Mouse (Mus musculus) intestine, embryonic 15.5 days (tissue): Measurements from ENCODE around the gene 3110082I17Rik. TPM values are rescaled to one million over a fixed set of nuclear protein-coding genes. Genes with fewer than 3 reads are reported as not detected.

Experiments used
- ATAC-seq: fragments of 200-750 bp; cut with Nextera tagmentation; 2 replicates; pipeline ENCODE4 v1.8.0; 2017; ENCODE audit warnings: moderate TSS enrichment, moderate library complexity
- H3K27ac ChIP-seq: fragments of 300-500 bp; sonication (generic); 2 replicates; pipeline ENCODE4 v1.5.1; 2015; ENCODE audit warnings: mild to moderate bottlenecking, inconsistent platforms
- H3K27me3 ChIP-seq: fragments of 300-500 bp; sonication (generic); replicated peaks from 2 replicates; pipeline ENCODE4 v1.6.1; 2015; ENCODE audit warnings: inconsistent platforms
- H3K36me3 ChIP-seq: fragments of 300-500 bp; sonication (generic); 2 replicates; pipeline ENCODE4 v1.6.1; 2015; ENCODE audit warnings: inconsistent platforms
- H3K4me1 ChIP-seq: fragments of 300-500 bp; sonication (generic); replicated peaks from 2 replicates; pipeline ENCODE4 v1.6.1; 2015; ENCODE audit warnings: inconsistent platforms
- H3K4me2 ChIP-seq: fragments of 300-500 bp; sonication (generic); replicated peaks from 2 replicates; pipeline ENCODE4 v1.6.1; 2015; ENCODE audit warnings: mild to moderate bottlenecking, inconsistent platforms
- H3K4me3 ChIP-seq: fragments of 300-500 bp; sonication (generic); replicated peaks from 2 replicates; pipeline ENCODE4 v1.5.1; 2015; ENCODE audit warnings: inconsistent platforms
- H3K9ac ChIP-seq: fragments of 300-500 bp; sonication (generic); 2 replicates; pipeline ENCODE4 v1.6.1; 2015; ENCODE audit warnings: inconsistent platforms
- H3K9me3 ChIP-seq: fragments of 300-500 bp; sonication (generic); 2 replicates; pipeline ENCODE4 v1.6.1; 2016; ENCODE audit warnings: inconsistent platforms
- WGBS: fragments of 180-500 bp; shearing (Covaris S2); methylation state at CpG from one replicate; pipeline ENCODE4 v1.1.7; 2015; 5-methylcytosine and 5-hydroxymethylcytosine counted together
- polyA plus RNA-seq: library from polyadenylated mRNA; unstranded; fragments of >200 nt; fragmentation: Nextera tagmentation; extraction: Ambion mirVana; gene quantifications from 2 replicates; pipeline ENCODE4 v1.2.1, GENCODE M21; 2015

The 3110082I17Rik gene
- polyA plus RNA-seq, 1 experiment from 2014 or later: 31.8 TPM

GRCm38 (mm10) chr5:139449161-139449791, 11.1 kb downstream of the 3110082I17Rik start:
- H3K9me3 ChIP-seq: no peaks in the 10 kb centered on the region
- H3K9ac ChIP-seq: no peak overlapping the region
- WGBS: 48% methylated on average over 5 of the region's 5 CpGs
- H3K36me3 ChIP-seq: 0 out of 2 replicates have a peak, but pooled peaks cover 4% of the 10 kb centered on the region
- H3K27ac ChIP-seq: no peak overlapping the region
- H3K27me3 ChIP-seq: no peaks in the 10 kb centered on the region
- 0 out of 2 replicates have a peak, but pooled peaks have one; percentile 25 for ATAC-seq
- H3K4me1 ChIP-seq: peaks cover 11% of the 10 kb centered on the region
- H3K4me2 ChIP-seq: no peak overlapping the region
- H3K4me3 ChIP-seq: no peak overlapping the region

- no peaks in the 10 kb centered on the region for H3K9me3 ChIP-seq
- H3K27ac ChIP-seq: no peak overlapping the region
- no peak overlapping the region for H3K4me2 ChIP-seq
- ATAC-seq: no peak
- H3K9ac ChIP-seq: no peak overlapping the region
- WGBS: 73% methylated on average over 6 of the region's 6 CpGs
- H3K4me3 ChIP-seq: no peak overlapping the region
- H3K36me3 ChIP-seq: 0 out of 2 replicates have a peak, but pooled peaks cover 4% of the 10 kb centered on the region
- H3K27me3 ChIP-seq: no peaks in the 10 kb centered on the region
- H3K4me1 ChIP-seq: peaks cover 12% of the 10 kb centered on the region
Observed at GRCm38 (mm10) chr5:139448025-139448424, 12.3 kb downstream of the 3110082I17Rik start.

GRCm38 (mm10) chr5:139445258-139445657, 15.1 kb downstream of the 3110082I17Rik start:
- no peaks in the 10 kb centered on the region for H3K9me3 ChIP-seq
- ATAC-seq: no peak
- H3K27me3 ChIP-seq: no peaks in the 10 kb centered on the region
- no peak overlapping the region for H3K4me3 ChIP-seq
- no peak overlapping the region for H3K4me2 ChIP-seq
- no peak overlapping the region for H3K27ac ChIP-seq
- H3K4me1 ChIP-seq: peaks cover 12% of the 10 kb centered on the region
- WGBS: 84% methylated on average over 8 of the region's 8 CpGs
- no peak overlapping the region for H3K9ac ChIP-seq
- no peaks in the 10 kb centered on the region for H3K36me3 ChIP-seq

- Histone ChIP-seq H3K27me3 (no peaks in the 10 kb centered on the region), H3K36me3 (no peaks in the 10 kb centered on the region), H3K27ac (no peak overlapping the region), H3K9ac (no peak overlapping the region), H3K4me3 (no peak overlapping the region), H3K4me2 (no peak overlapping the region), H3K4me1 (0 out of 2 replicates have a peak, but pooled peaks cover 5% of the 10 kb centered on the region), H3K9me3 (no peaks in the 10 kb centered on the region)
- 64% methylated on average over 4 of the region's 4 CpGs for WGBS
- no peak for ATAC-seq
Observed at GRCm38 (mm10) chr5:139442962-139443361, 17.4 kb downstream of the 3110082I17Rik start.

GRCm38 (mm10) chr5:139442428-139442827, 17.9 kb downstream of the 3110082I17Rik start:
- no peaks in the 10 kb centered on the region for H3K36me3 ChIP-seq
- no peaks in the 10 kb centered on the region for H3K27me3 ChIP-seq
- 0 out of 2 replicates have a peak, but pooled peaks cover 5% of the 10 kb centered on the region for H3K4me1 ChIP-seq
- 0 out of 2 replicates have a peak, but pooled peaks have one; percentile 20 for ATAC-seq
- no peak overlapping the region for H3K9ac ChIP-seq
- no peaks in the 10 kb centered on the region for H3K9me3 ChIP-seq
- H3K4me3 ChIP-seq: no peak overlapping the region
- no peak overlapping the region for H3K4me2 ChIP-seq
- 80% methylated on average over 12 of the region's 12 CpGs for WGBS
- H3K27ac ChIP-seq: no peak overlapping the region

GRCm38 (mm10) chr5:139441726-139442018, 18.7 kb downstream of the 3110082I17Rik start:
- Histone ChIP-seq H3K36me3 (no peaks in the 10 kb centered on the region), H3K4me1 (0 out of 2 replicates have a peak, but pooled peaks cover 5% of the 10 kb centered on the region), H3K9ac (no peak overlapping the region), H3K4me3 (no peak overlapping the region), H3K27ac (no peak overlapping the region), H3K27me3 (no peaks in the 10 kb centered on the region), H3K9me3 (no peaks in the 10 kb centered on the region), H3K4me2 (no peak overlapping the region)
- no peak for ATAC-seq
- WGBS: 91% methylated on average over 2 of the region's 2 CpGs

- H3K4me2 ChIP-seq: no peak overlapping the region
- no peaks in the 10 kb centered on the region for H3K27me3 ChIP-seq
- no peak overlapping the region for H3K4me3 ChIP-seq
- 0 out of 2 replicates have a peak, but pooled peaks cover 5% of the 10 kb centered on the region for H3K4me1 ChIP-seq
- H3K9me3 ChIP-seq: no peaks in the 10 kb centered on the region
- no peak overlapping the region for H3K9ac ChIP-seq
- H3K27ac ChIP-seq: no peak overlapping the region
- 94% methylated on average over 11 of the region's 11 CpGs for WGBS
- ATAC-seq: no peak
- no peaks in the 10 kb centered on the region for H3K36me3 ChIP-seq
Observed at GRCm38 (mm10) chr5:139440926-139441725, 19.2 kb downstream of the 3110082I17Rik start.

GRCm38 (mm10) chr5:139440451-139440850, 19.9 kb downstream of the 3110082I17Rik start:
- Histone ChIP-seq H3K4me1 (0 out of 2 replicates have a peak, but pooled peaks cover 5% of the 10 kb centered on the region), H3K9ac (no peak overlapping the region), H3K27ac (no peak overlapping the region), H3K27me3 (no peaks in the 10 kb centered on the region), H3K4me2 (no peak overlapping the region), H3K9me3 (no peaks in the 10 kb centered on the region), H3K36me3 (no peaks in the 10 kb centered on the region), H3K4me3 (no peak overlapping the region)
- WGBS: 85% methylated on average over 5 of the region's 5 CpGs
- no peak for ATAC-seq

- H3K4me3 ChIP-seq: no peak overlapping the region
- H3K9ac ChIP-seq: no peak overlapping the region
- no peak for ATAC-seq
- H3K36me3 ChIP-seq: no peaks in the 10 kb centered on the region
- no peak overlapping the region for H3K27ac ChIP-seq
- H3K4me1 ChIP-seq: 0 out of 2 replicates have a peak, but pooled peaks cover 5% of the 10 kb centered on the region
- H3K27me3 ChIP-seq: no peaks in the 10 kb centered on the region
- no peaks in the 10 kb centered on the region for H3K9me3 ChIP-seq
- H3K4me2 ChIP-seq: no peak overlapping the region
- WGBS: 86% methylated on average over 12 of the region's 12 CpGs
Observed at GRCm38 (mm10) chr5:139438440-139438839, 21.9 kb downstream of the 3110082I17Rik start.

- no peak overlapping the region for H3K27ac ChIP-seq
- H3K36me3 ChIP-seq: no peaks in the 10 kb centered on the region
- ATAC-seq: no peak
- no peak overlapping the region for H3K4me2 ChIP-seq
- H3K27me3 ChIP-seq: no peaks in the 10 kb centered on the region
- no peak overlapping the region for H3K9ac ChIP-seq
- 93% methylated on average over 4 of the region's 4 CpGs for WGBS
- no peak overlapping the region for H3K4me3 ChIP-seq
- 0 out of 2 replicates have a peak, but pooled peaks cover 4% of the 10 kb centered on the region for H3K4me1 ChIP-seq
- no peaks in the 10 kb centered on the region for H3K9me3 ChIP-seq
Observed at GRCm38 (mm10) chr5:139437769-139438168, 22.6 kb downstream of the 3110082I17Rik start.

GRCm38 (mm10) chr5:139434940-139435339, 25.4 kb downstream of the 3110082I17Rik start:
- no peak for ATAC-seq
- H3K9ac ChIP-seq: no peak overlapping the region
- H3K4me3 ChIP-seq: no peak overlapping the region
- no peaks in the 10 kb centered on the region for H3K27me3 ChIP-seq
- H3K36me3 ChIP-seq: no peaks in the 10 kb centered on the region
- H3K4me1 ChIP-seq: peaks cover 4% of the 10 kb centered on the region
- no peak overlapping the region for H3K4me2 ChIP-seq
- no peaks in the 10 kb centered on the region for H3K9me3 ChIP-seq
- WGBS: 44% methylated on average over 8 of the region's 8 CpGs
- H3K27ac ChIP-seq: no peak overlapping the region

GRCm38 (mm10) chr5:139433842-139434568, 26.3 kb downstream of the 3110082I17Rik start:
- no peak overlapping the region for H3K4me2 ChIP-seq
- no peak overlapping the region for H3K27ac ChIP-seq
- H3K4me3 ChIP-seq: no peak overlapping the region
- 81% methylated on average over 9 of the region's 9 CpGs for WGBS
- H3K9me3 ChIP-seq: no peaks in the 10 kb centered on the region
- peaks cover 11% of the 10 kb centered on the region for H3K4me1 ChIP-seq
- no peaks in the 10 kb centered on the region for H3K27me3 ChIP-seq
- no peak for ATAC-seq
- no peaks in the 10 kb centered on the region for H3K36me3 ChIP-seq
- H3K9ac ChIP-seq: no peak overlapping the region
